Mouse (Mus musculus) brain, embryonic 14.5 days (tissue): ENCODE results near the gene Gm26897. TPM values are rescaled to one million over a fixed set of nuclear protein-coding genes. Genes with fewer than 3 reads are reported as not detected.
A peak's percentile ranks its signal among the peaks of the same experiment; 100 is the strongest.

Source experiments
- DNase-seq: peaks from one replicate; pipeline ENCODE4 v3.0.0-alpha.2; 2011; ENCODE audit warnings: low read depth
- CTCF ChIP-seq: fragments of 200-500 bp; IDR thresholded peaks from 2 replicates; pipeline ENCODE4 v1.5.1; 2012; ENCODE audit warnings: inconsistent platforms, mild to moderate bottlenecking, moderate library complexity, borderline replicate concordance; ENCODE audit not compliant: insufficient read depth, insufficient read length; ENCODE audit errors: extremely low read depth
- POLR2A ChIP-seq: fragments of 200-500 bp; IDR thresholded peaks from 2 replicates; pipeline ENCODE4 v1.6.1; 2012; ENCODE audit warnings: mild to moderate bottlenecking, inconsistent platforms, borderline replicate concordance; ENCODE audit not compliant: poor library complexity, insufficient read depth, insufficient read length, severe bottlenecking; ENCODE audit errors: extremely low read depth
- polyA plus RNA-seq: library from polyadenylated mRNA; depleted of rRNA; stranded (reverse); fragments of >200 nt; gene quantifications from 2 replicates; pipeline ENCODE4 v1.2.3, GENCODE M21; 2012

The Gm26897 gene
- polyA plus RNA-seq, 1 experiment, result not detected

GRCm38 (mm10) chr5:111772591-111773406, 39.1 kb downstream of the Gm26897 start:
- peak; percentile 66 for DNase-seq
- TF ChIP-seq CTCF (no peak), POLR2A (no peak)

GRCm38 (mm10) chr5:111773407-111773733, 39.6 kb downstream of the Gm26897 start:
- DNase-seq, result peak; percentile 78

GRCm38 (mm10) chr5:111776246-111776645, 42.5 kb downstream of the Gm26897 start:
- DNase-seq, result no peak
- TF ChIP-seq CTCF, result no peak
- no peak for TF ChIP-seq POLR2A

More at GRCm38 (mm10) chr5:111773407-111773733, 39.6 kb downstream of the Gm26897 start:
- TF ChIP-seq POLR2A, result no peak
- TF ChIP-seq CTCF, result no peak

GRCm38 (mm10) chr5:111778093-111778492, 44.4 kb downstream of the Gm26897 start:
- peak; percentile 67 for DNase-seq
- TF ChIP-seq CTCF (no peak), POLR2A (no peak)

GRCm38 (mm10) chr5:111779776-111780485, 46.2 kb downstream of the Gm26897 start:
- no peak for DNase-seq

More at GRCm38 (mm10) chr5:111779776-111780485, 46.2 kb downstream of the Gm26897 start:
- no peak for TF ChIP-seq POLR2A
- TF ChIP-seq CTCF, result no peak
